Mouse (Mus musculus): Measurements from ENCODE around the gene Slc25a10.

Gene Slc25a10

GRCm38 (mm10) chr11:120484265-120484981 is 7.2 kb upstream of the Slc25a10 start, which contains the start of gene Mrpl12:
Gene Mrpl12 (plus strand): TSS chr11:120484613.
- DNase-seq (ENCODE audit: low spot score): peak; percentile 97

GRCm38 (mm10) chr11:120485251-120485650 is 6.4 kb upstream of the Slc25a10 start:
- no peak for DNase-seq (ENCODE audit: low spot score)

DNA sequence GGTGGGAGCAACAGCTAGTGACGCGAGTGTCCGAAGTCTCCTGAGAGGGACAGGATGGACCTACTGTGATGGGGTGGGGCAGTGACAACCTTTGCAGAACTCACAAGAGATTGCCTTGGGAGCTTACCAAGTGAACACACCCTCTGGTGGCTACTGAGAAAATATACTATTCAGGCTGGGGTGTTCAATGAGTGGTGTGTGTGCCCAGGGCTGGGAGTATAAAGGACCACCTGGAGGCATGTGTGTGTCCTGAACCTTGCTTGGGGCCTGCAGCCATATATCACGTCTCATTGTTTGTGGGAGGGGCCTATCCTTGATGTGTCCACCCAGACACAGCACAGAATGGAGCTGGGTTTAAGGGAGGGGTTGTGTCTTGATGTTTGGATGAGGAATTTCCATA is 3.1 kb upstream of the Slc25a10 start:
- DNase-seq (ENCODE audit: low spot score): peak; percentile 50

GRCm38 (mm10) chr11:120489054-120489761 is 2.4 kb upstream of the Slc25a10 start:
- DNase-seq (ENCODE audit: low spot score): peak; percentile 91

GRCm38 (mm10) chr11:120490291-120491046 is 1.2 kb upstream of the Slc25a10 start:
- DNase-seq (ENCODE audit: low spot score): peak; percentile 23

DNA sequence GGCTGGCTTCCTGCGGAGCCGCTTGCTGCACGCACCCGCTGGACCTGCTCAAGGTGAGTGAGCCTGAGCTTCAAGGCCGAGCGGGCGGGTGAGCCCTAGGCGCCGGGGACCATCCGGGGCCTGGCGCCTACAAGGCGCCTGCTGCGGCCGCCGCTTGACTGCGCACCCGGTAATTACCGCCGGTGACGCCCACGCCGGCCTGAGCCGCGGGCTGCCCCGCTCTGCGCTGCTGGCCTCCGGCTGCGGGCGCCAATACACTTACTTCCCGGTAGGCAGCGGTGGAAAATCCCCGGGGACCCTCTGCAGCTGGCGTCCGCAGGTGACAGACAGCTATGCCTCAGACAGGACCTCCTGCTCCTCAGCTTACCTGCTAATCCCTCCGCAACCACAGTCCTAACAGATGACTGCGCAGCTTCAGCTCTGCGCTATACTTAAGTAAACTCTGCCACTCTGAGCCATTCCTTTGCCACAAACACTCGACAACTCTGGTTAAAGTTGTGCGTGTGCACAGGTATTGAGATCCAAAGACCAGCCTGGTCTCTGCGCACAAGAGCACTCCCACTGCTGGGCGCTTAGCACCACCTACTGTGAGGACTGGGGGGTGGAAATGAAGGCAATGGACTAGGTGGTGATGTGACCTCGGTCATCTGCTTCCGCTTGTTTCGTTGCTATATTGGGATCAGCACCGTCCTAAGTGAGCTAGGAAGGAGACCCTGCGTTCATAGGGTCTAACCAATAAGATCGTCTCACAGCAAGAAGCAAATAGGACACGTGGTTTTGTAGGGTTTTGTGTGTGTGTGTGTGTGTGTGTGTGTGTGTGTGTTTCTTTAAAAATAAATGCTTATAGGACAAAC is 611 bp downstream of the Slc25a10 start:
- peak; percentile 74 for DNase-seq (ENCODE audit: low spot score)

DNA sequence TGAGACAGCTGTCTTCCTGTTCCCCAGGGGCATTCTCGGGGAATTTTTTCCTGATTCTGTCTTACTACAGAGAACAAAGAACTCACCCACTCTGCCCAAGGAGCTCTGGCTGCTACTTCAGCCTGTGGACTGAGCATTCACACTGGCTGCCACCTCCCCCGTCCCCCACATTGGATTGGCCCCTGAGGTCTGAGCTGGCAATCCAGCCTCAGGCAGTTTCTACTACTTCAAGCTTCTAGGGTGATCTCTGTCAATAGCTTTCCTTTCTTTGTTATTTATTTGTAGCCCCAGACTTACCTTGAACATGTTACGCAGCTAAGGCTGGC is 1.2 kb downstream of the Slc25a10 start:
- DNase-seq (ENCODE audit: low spot score): peak; percentile 52

GRCm38 (mm10) chr11:120493351-120493750 is 1.7 kb downstream of the Slc25a10 start:
- DNase-seq (ENCODE audit: low spot score): no peak

- no peak for DNase-seq (ENCODE audit: low spot score)
Observed at GRCm38 (mm10) chr11:120493911-120494310, 2.3 kb downstream of the Slc25a10 start.

- DNase-seq (ENCODE audit: low spot score): no peak
Observed at GRCm38 (mm10) chr11:120497436-120497835, 5.8 kb downstream of the Slc25a10 start.

DNA sequence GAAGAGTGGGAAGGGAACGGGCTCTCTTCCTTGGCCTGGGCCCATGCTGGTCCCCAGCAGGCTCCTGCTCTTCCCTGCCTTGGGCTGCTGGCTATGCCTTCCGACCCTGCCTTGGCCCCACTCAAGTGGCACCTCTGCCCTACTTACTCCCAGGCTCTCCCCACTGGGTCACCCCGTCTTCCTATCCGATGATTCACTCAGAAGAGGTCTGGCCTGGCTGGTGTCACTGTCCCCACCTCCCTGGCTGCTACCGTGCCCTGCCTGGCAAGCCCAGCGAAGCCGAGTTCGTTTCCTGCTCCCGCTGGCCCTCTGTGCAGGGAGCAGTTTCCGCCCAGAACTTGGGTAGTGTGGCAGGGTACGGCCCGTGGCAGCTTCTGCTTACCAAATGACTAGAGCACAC is 6.6 kb downstream of the Slc25a10 start:
- no peak for DNase-seq (ENCODE audit: low spot score)

DNA sequence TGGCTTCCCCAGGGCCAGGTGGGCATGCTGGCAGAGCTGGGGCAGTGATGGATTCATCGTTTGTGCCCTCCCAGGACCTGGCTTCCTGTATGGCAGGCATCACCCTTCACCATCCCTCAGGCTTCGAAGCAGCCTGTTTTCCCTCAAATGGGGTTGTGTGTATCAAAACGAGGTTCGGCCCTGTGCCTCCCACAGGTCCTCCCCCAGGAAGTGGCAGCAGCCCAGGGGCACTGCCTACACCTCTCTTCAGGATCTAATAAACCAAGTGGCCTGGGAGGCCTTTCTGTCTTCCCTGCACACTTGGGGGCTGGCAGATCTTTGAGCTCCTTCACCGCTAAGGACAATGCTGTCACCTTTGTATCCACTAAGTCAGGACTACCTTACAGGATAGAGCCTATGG is 7.3 kb downstream of the Slc25a10 start:
- no peak for DNase-seq (ENCODE audit: low spot score)

- DNase-seq (ENCODE audit: low spot score): no peak
Observed at GRCm38 (mm10) chr11:120499894-120500293, 8.3 kb downstream of the Slc25a10 start.

DNA sequence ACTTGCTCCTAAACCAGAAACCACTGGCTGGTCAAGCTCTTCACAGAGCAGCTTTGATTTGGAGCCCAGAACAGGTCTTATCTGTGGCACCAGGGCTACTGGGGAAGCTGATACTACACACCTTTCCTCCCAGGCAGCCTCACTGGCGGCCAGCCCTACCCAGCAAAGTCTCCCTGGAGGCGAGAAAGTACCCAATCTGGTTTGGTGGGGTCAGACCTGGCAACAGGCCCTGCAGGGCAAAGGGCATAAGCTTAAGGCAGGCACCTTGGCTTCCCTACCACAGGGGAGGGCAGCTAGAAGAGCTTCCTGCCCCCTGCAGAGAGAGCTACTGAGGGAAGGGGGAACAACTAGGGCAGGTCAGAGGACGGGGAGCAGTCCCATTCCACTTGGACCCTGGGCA is 8.7 kb downstream of the Slc25a10 start:
- no peak for DNase-seq (ENCODE audit: low spot score)

- DNase-seq (ENCODE audit: low spot score): no peak
Observed at GRCm38 (mm10) chr11:120501018-120501417, 9.4 kb downstream of the Slc25a10 start.

GRCm38 (mm10) chr11:120501701-120502100 is 10.1 kb downstream of the Slc25a10 start:
- no peak for DNase-seq (ENCODE audit: low spot score)

- no peak for DNase-seq (ENCODE audit: low spot score)
Observed at GRCm38 (mm10) chr11:120505661-120506060, 14.0 kb downstream of the Slc25a10 start.

DNA sequence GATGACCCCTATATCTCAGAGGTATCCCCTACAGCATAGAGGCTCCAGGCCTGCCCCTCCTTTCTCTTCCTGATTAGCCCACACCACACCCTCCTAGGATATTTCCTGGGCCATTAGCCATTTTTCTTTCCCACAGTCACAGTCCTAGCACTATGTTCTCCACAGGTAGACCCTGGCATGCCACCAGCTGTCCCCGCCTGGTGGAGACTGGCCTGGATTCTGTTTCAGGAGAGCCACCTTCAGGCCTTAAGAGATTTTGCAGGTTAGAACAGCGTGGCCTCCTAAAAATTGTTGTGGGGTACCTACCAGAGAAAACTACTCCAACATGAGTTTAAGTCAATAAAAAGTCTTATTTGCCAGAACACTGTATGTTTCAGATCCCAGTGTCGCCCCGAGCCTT is 15.3 kb downstream of the Slc25a10 start:
- DNase-seq (ENCODE audit: low spot score): peak; percentile 42

GRCm38 (mm10) chr11:120507611-120508289 is 16.1 kb downstream of the Slc25a10 start:
- no peak for DNase-seq (ENCODE audit: low spot score)

- no peak for DNase-seq (ENCODE audit: low spot score)
Observed at GRCm38 (mm10) chr11:120508290-120508870, 16.7 kb downstream of the Slc25a10 start.

GRCm38 (mm10) chr11:120509940-120510339 is 18.3 kb downstream of the Slc25a10 start:
- no peak for DNase-seq (ENCODE audit: low spot score)
